Mouse (Mus musculus) heart, embryonic 15.5 days (tissue): ENCODE results near the gene Vmn1r30. TPM values are rescaled to one million over a fixed set of nuclear protein-coding genes. Genes with fewer than 3 reads are reported as not detected.

Source experiments
- ATAC-seq: fragments of 200-750 bp; cut with Nextera tagmentation; replicated peaks from 2 replicates; pipeline ENCODE4 v1.8.0; 2017; ENCODE audit warnings: low read depth, moderate TSS enrichment; ENCODE audit not compliant: insufficient number of reproducible peaks, insufficient read depth, low FRiP score
- H3K27ac ChIP-seq: fragments of 300-500 bp; sonication (generic); 2 replicates; pipeline ENCODE4 v1.5.1; 2015; ENCODE audit warnings: mild to moderate bottlenecking, inconsistent platforms
- H3K27me3 ChIP-seq: fragments of 300-500 bp; sonication (generic); 2 replicates; pipeline ENCODE4 v1.6.1; 2015; ENCODE audit warnings: inconsistent platforms
- H3K36me3 ChIP-seq: fragments of 300-500 bp; sonication (generic); 2 replicates; pipeline ENCODE4 v1.6.1; 2015; ENCODE audit warnings: mild to moderate bottlenecking, inconsistent platforms
- H3K4me1 ChIP-seq: fragments of 300-500 bp; sonication (generic); replicated peaks from 2 replicates; pipeline ENCODE4 v1.6.1; 2015; ENCODE audit warnings: inconsistent platforms
- H3K4me2 ChIP-seq: fragments of 300-500 bp; sonication (generic); 2 replicates; pipeline ENCODE4 v1.6.1; 2015; ENCODE audit warnings: inconsistent platforms, mild to moderate bottlenecking, moderate library complexity
- H3K4me3 ChIP-seq: fragments of 300-500 bp; sonication (generic); 2 replicates; pipeline ENCODE4 v1.5.1; 2015; ENCODE audit warnings: mild to moderate bottlenecking, inconsistent platforms
- H3K9ac ChIP-seq: fragments of 300-500 bp; sonication (generic); 2 replicates; pipeline ENCODE4 v1.6.1; 2015; ENCODE audit warnings: mild to moderate bottlenecking, inconsistent platforms
- H3K9me3 ChIP-seq: fragments of 300-500 bp; sonication (generic); replicated peaks from 2 replicates; pipeline ENCODE4 v1.6.1; 2016; ENCODE audit warnings: inconsistent platforms
- WGBS: fragments of 180-500 bp; shearing (Covaris S2); methylation state at CpG from one replicate; pipeline ENCODE4 v1.1.7; 2015; ENCODE audit warnings: mixed read lengths; 5-methylcytosine and 5-hydroxymethylcytosine counted together
- polyA plus RNA-seq: library from polyadenylated mRNA; unstranded; fragments of >200 nt; fragmentation: Nextera tagmentation; extraction: Ambion mirVana; gene quantifications from 2 replicates; pipeline ENCODE4 v1.2.1, GENCODE M21; 2015

The Vmn1r30 gene
- not detected in 2 replicates for polyA plus RNA-seq

- H3K4me2 ChIP-seq, result no peak within 1 kb of the TSS
- no peak within 1 kb of the TSS for H3K27ac ChIP-seq
- no peaks in the 10 kb centered on the region for H3K9me3 ChIP-seq
- no peak within 1 kb of the TSS for H3K9ac ChIP-seq
- H3K36me3 ChIP-seq, result no peaks in the 10 kb centered on the region
- no peak for ATAC-seq
- H3K27me3 ChIP-seq, result no peaks in the 10 kb centered on the region
- H3K4me1 ChIP-seq, result no peaks in the 10 kb centered on the region
- H3K4me3 ChIP-seq, result no peak within 1 kb of the TSS
Observed at GRCm38 (mm10) chr6:58443285-58443684, at the start of gene Vmn1r30. Gene Vmn1r30, minus strand, starts transcription at chr6:58443385.

GRCm38 (mm10) chr6:58475230-58475629, 32.0 kb upstream of the Vmn1r30 start, which contains the start of gene Vmn1r31:
Gene Vmn1r31, minus strand, starts transcription at chr6:58475330.
- Histone ChIP-seq H3K36me3 (no peaks in the 10 kb centered on the region), H3K27ac (no peak within 1 kb of the TSS), H3K4me2 (no peak within 1 kb of the TSS), H3K4me3 (no peak within 1 kb of the TSS), H3K9ac (no peak within 1 kb of the TSS), H3K27me3 (no peaks in the 10 kb centered on the region), H3K4me1 (no peaks in the 10 kb centered on the region), H3K9me3 (no peaks in the 10 kb centered on the region)
- 84% methylated on average over 1 of the region's 1 CpGs for WGBS
- ATAC-seq, result no peak

Other genes starting within 250 kb of the Vmn1r30 start
- gene Vmn1r27, start 224.6 kb downstream of the Vmn1r30 start, polyA plus RNA-seq, result not detected in 2 replicates
- gene Vmn1r28, start 181.3 kb downstream of the Vmn1r30 start, polyA plus RNA-seq, result not detected in 2 replicates
- not detected in 2 replicates for gene Vmn1r29, start 141.8 kb downstream of the Vmn1r30 start, polyA plus RNA-seq
- not detected in 2 replicates for gene Vmn1r31, start 31.9 kb upstream of the Vmn1r30 start, polyA plus RNA-seq
- gene Abcg2, start 141.1 kb upstream of the Vmn1r30 start, polyA plus RNA-seq, result 53.4 and 56.5 TPM in 2 replicates